Mouse (Mus musculus) macrophage (primary cell): ENCODE results near the gene Pomgnt1. TPM values are rescaled to one million over a fixed set of nuclear protein-coding genes. Genes with fewer than 3 reads are reported as not detected.
A peak's percentile ranks its signal among the peaks of the same experiment; 100 is the strongest.

Source experiments
- H3K27ac ChIP-seq: fragments of 350-480 bp; formaldehyde crosslinking; 2 replicates; pipeline ENCODE4 v1.9.0; 2021
- H3K36me3 ChIP-seq: fragments of 350-480 bp; formaldehyde crosslinking; 2 replicates; pipeline ENCODE4 v1.9.0; 2021; ENCODE audit errors: inconsistent target
- H3K4me3 ChIP-seq: fragments of 350-480 bp; formaldehyde crosslinking; 2 replicates; pipeline ENCODE4 v1.9.0; 2021; ENCODE audit errors: inconsistent target
- H3K79me2 ChIP-seq: fragments of 350-480 bp; formaldehyde crosslinking; 2 replicates; pipeline ENCODE4 v1.9.0; 2021; ENCODE audit errors: inconsistent target
- WGBS: methylation state at CpG from one replicate; pipeline ENCODE4 v1.1.7; 2026; ENCODE audit warnings: inconsistent platforms; ENCODE audit not compliant: missing documents; 5-methylcytosine and 5-hydroxymethylcytosine counted together
- polyA plus RNA-seq: library from polyadenylated mRNA; stranded (reverse); fragments of 250-400 nt; gene quantifications from 3 replicates; pipeline ENCODE4 v1.2.4, GENCODE M21; 2018; ENCODE audit warnings: inconsistent platforms

The Pomgnt1 gene
- polyA plus RNA-seq, 1 experiment from 2014 or later, result 16.6 TPM

DNA sequence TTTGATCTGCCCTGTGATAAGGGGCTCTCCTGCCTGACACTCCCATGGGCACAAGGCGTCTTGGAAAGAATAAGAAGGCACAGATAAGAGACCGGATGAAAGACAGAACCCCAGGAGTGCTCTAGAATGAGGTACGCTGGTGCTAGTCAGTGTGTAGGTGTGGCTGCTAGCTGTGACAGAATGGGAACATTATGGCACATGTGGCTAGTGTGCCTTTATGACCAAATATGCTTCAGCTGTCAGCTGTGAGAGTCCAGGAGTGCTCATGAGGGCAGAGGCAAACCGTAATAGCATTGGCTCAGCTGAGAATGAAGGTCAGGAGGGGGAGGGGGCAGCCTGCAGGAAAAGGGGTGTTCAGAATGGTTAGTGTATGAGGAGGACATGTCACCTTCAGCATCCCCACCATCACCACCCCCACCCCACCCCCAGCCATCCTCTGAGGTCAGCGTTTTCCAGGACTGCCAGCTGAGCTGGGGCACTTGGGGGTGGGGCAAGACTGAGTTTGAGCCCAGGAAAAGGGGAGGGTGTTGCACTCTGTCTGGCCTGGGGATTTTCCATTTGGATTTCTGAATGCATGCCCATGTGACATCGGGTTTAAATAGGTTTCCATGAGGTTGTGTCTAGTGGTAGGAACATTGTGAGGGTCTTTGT lies 51.0 kb downstream of the Pomgnt1 start:
- no peak overlapping the region for H3K27ac ChIP-seq
- no peaks in the 10 kb centered on the region for H3K36me3 ChIP-seq
- H3K4me3 ChIP-seq, result no peak overlapping the region
- H3K79me2 ChIP-seq, result no peaks in the 10 kb centered on the region
- WGBS, result 88% methylated on average over 6 of the region's 6 CpGs

DNA sequence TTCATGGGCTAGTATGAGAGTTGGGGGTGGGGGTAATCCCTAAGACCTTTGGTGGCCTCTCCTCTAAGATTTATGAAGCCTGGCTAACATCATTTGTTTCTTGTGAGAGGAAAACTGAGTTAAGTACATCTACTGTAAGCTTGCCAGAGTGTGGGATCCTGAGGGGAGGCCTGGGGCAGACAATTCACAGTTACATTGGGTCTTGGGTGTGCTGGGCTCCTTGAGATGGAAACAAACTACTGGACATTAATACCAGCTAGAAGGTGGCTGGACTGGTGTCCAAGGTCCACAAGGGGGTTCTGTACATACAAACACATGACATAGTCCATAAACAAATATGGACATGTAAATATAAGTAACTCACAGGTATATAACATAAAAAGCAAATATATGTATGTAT lies 51.5 kb downstream of the Pomgnt1 start:
- no peaks in the 10 kb centered on the region for H3K79me2 ChIP-seq
- no peaks in the 10 kb centered on the region for H3K36me3 ChIP-seq
- no peak overlapping the region for H3K27ac ChIP-seq
- H3K4me3 ChIP-seq, result no peak overlapping the region

DNA sequence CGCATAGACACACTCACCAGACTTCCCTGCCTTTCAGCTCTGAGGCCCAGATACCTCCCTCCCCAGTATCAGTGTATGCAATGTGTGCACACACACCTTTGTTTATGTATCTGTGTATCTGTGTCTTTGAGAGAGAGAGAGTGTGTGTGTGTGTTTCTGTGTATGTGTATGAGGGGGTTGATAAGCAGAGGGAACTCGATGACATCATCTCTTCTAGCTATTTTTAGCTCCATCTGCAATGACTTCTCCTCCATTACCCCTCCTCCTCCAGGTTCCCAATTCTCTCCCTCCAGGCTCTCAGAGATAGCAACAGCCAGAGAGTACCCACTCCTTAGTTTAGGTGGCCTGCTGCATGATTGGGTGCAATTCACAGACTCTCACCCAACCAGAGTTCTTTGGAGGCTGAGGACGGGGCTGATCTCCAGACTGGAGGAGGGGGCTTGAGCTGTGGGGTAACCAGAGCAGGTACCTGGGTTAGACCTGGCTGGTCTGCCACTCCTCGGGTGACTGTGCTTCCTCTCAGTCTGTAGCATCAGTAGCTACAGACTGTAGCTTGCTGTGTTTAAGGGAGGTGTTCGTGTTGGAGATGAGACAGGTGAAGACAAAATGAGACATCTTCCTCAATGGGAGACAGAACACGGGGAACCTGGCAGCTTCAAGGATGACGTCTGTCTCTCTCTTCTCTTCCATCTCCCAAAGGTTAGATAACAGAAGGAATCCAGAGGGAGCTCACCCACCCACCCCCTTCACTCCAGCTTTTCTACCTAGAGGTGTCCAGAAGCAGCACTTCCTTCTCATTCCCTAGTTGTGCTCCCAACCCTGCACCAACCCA lies 52.3 kb downstream of the Pomgnt1 start:
- H3K79me2 ChIP-seq, result no peaks in the 10 kb centered on the region
- H3K4me3 ChIP-seq, result peak overlapping the region; percentile 11; the same call in 1 of the 2 replicates
- peak overlapping the region; percentile 83 for H3K27ac ChIP-seq
- H3K36me3 ChIP-seq, result no peaks in the 10 kb centered on the region
- 27% methylated on average over 7 of the region's 7 CpGs for whole genome bisulfite sequencing

DNA sequence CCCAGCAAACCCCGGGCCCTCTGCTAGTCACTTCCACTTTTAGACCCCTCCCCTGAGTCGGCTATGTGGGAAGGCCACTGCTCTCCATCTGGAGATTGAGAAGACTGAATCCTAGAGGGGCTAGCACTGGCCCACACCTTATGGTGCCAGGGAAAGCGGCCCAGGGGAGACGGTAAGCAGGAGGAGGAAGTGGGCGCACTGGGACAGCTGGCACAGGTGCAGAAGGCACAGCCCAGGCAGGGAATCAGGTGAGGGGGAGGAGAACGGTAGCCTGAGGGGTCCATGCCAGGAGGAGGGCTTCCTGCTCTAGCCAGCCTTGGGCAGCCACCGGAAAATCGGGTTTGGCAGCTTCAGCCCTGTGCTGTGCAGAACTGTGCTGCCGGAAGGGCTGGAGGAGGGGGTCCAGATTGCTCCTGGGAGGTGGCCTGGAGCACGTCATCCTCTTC lies 52.9 kb downstream of the Pomgnt1 start:
- H3K4me3 ChIP-seq, result peak overlapping the region; percentile 11; the same call in 1 of the 2 replicates

DNA sequence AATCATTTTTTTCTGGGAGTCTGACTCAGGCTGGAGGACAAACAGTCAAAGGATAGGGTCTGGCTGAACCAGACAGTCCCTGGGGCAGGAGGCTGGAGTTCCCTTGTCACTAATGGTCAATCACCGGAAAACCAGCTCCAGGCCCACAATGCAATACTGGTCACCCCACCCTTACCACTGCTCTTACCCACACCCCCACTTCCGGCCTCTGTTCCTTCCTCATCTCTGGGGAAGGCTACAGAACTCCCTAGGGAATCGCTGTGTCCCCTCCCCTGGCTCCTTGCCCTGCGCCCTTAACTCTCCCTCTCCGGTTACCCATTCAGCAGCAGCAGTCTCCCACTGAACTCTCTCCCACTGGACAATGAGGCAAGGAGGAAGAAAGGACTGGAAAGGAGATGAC lies 53.5 kb downstream of the Pomgnt1 start:
- H3K36me3 ChIP-seq, result no peaks in the 10 kb centered on the region
- no peaks in the 10 kb centered on the region for H3K79me2 ChIP-seq
- peak overlapping the region; percentile 11; the same call in 1 of the 2 replicates for H3K4me3 ChIP-seq
- 19% methylated on average over 5 of the region's 5 CpGs for WGBS
- peak overlapping the region; percentile 83 for H3K27ac ChIP-seq

More for the DNA sequence above, 52.9 kb downstream of the Pomgnt1 start:
- H3K36me3 ChIP-seq, result no peaks in the 10 kb centered on the region
- peak overlapping the region; percentile 83 for H3K27ac ChIP-seq
- 5% methylated on average over 10 of the region's 10 CpGs for WGBS
- H3K79me2 ChIP-seq, result no peaks in the 10 kb centered on the region

DNA sequence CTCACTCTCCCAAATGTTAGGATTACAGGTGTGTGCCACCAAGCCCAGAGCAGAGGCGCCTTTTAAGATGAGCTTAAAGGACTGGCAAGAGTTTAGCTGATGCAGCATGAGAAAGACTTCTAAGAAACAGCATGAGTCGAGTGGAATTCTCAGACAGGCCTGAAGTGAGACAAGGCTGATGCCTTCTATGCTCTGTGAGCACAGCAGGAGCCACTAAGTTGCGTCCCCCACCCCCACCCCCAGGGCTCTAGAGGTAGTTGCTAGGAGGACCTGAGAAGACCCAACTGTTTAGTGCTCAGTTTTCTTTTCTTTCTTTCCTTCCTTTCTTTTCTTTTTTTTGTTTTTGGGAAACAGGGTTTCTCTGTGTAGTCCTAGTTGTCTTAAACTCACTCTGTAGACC lies 58.4 kb downstream of the Pomgnt1 start:
- H3K4me3 ChIP-seq, result no peak overlapping the region
- 83% methylated on average over 2 of the region's 3 CpGs for WGBS

DNA sequence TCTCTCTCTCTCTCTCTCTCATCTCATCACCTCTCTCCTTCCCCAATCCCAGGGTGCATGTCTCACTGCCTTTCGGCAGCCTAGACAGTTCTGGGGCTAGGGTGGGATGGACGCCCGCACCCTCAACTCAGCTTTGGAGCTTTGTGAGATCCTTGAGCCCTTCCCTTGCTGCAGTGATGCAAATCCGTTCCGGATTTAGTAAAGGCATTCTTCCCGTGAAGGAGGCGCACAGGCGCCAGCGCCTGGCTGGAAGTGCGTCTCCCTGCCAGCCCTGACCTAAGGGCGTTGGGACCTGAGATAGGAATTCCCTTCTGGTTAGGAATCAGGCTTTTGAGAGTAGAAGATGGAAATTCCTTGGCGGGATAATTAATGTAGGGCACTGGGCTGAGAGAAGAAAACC lies 59.1 kb downstream of the Pomgnt1 start:
- Histone ChIP-seq H3K36me3 (no peaks in the 10 kb centered on the region), H3K27ac (no peak overlapping the region), H3K79me2 (no peaks in the 10 kb centered on the region), H3K4me3 (no peak overlapping the region)
- 82% methylated on average over 11 of the region's 12 CpGs for WGBS

More for the DNA sequence above, 58.4 kb downstream of the Pomgnt1 start:
- Histone ChIP-seq H3K36me3 (no peaks in the 10 kb centered on the region), H3K27ac (no peak overlapping the region), H3K79me2 (no peaks in the 10 kb centered on the region)

DNA sequence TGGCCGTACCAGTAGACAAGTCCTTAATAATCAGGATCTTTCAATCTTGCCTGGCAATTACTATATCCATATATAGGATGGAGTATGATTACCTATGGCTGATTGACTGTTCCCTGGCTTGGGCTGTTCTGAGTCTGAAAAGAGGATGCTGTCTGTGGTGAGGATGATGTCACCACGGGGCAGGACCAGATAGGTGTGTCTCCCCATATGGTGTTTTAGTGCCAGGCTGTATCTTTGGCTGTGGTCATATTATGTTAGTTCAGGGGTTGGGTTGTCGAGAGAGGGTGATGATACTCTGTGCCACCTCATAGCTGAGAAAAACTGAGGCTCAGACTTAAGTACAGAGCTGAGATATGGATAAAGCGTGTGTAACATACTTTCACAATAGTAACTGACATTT lies 61.4 kb downstream of the Pomgnt1 start:
- H3K4me3 ChIP-seq, result no peak overlapping the region
- H3K27ac ChIP-seq, result no peak overlapping the region
- H3K79me2 ChIP-seq, result no peaks in the 10 kb centered on the region
- WGBS, result 79% methylated on average over 4 of the region's 4 CpGs
- no peaks in the 10 kb centered on the region for H3K36me3 ChIP-seq

DNA sequence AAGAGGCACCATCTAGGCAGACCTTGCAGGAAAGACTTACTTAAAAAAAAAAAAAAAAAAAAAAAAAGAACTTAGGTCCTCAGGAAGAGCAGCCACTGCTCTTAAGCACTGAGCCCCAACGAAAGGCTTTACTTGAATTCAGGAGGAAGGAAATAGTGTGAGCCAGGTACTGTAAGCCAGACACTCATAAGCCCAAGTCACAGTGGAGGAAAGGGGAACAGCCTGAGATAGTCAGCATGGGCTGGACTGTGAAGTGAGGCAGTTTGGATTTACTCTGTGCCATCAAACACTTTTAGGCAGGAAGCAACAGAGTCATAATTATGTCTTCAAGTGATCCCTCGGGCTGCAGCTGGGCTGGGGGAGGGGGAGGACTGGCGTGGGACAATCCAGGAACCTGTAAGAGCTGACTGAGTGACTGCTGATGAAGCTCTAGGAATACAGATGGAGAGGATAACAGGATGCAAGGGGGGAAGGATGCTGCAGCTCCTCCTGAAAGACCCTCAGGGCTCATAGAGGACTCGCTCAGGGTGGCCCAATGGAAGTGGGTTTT lies 68.7 kb downstream of the Pomgnt1 start:
- Histone ChIP-seq H3K79me2 (no peaks in the 10 kb centered on the region), H3K27ac (no peak overlapping the region), H3K36me3 (no peaks in the 10 kb centered on the region), H3K4me3 (no peak overlapping the region)
- WGBS, result 21% methylated on average over 4 of the region's 4 CpGs

DNA sequence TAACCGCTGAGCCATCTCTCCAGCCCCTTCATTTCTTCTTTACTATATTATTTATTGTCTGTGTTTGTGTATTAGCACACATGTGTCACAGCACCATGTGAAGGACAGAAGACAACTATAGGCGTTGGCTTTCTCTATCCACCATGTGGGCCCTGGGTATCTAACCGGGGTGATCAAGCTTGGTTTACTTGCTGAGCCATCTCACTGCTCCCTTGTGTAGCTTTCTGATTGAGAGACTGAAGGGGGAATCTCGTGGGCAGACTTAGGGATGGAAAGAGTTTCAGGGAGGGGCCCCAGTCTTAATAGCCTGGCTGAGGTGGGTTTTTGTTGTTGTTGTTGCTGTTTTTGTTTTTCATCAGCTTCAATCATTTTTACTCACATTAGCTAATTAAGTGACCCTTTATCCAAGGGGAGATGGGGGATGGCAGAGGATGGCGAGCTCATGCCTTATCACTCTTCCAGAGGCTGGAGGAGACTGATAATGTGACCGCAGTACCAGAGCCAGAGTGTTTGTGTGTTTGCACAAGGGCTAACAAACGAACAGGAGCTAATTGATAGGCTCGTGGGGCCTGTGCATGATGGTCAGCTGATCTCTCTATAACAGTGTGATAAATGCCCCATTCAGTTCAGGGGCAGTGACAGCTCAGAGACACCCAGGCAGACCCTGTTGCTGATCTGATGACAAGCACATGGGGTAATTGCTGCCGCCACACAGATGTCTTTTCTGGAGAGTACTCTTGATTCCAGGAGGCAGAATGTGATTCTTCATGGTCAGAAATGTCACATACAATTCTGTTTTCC lies 70.1 kb downstream of the Pomgnt1 start:
- no peak overlapping the region for H3K4me3 ChIP-seq
- no peak overlapping the region for H3K27ac ChIP-seq
- no peaks in the 10 kb centered on the region for H3K79me2 ChIP-seq
- WGBS, result 95% methylated on average over 9 of the region's 9 CpGs
- no peaks in the 10 kb centered on the region for H3K36me3 ChIP-seq

DNA sequence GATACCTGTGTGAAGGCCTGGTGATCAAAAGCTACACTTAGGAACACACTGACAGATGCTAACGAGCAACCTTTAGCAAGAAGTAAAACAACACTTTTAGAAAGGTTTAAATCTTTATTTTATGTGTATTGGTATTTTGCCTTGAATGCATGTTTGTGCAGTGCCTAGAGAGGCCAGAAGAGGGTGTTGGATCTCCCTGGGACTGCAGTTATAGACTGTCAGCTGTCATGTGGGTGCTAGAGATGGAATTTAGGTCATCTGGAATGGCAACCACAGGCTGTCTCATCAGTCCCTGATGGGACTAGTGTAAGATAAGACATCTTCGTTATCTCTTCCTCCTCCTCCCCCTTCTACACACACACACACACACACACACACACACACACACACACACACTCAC lies 74.8 kb downstream of the Pomgnt1 start:
- Histone ChIP-seq H3K36me3 (no peaks in the 10 kb centered on the region), H3K79me2 (no peaks in the 10 kb centered on the region), H3K4me3 (no peak overlapping the region), H3K27ac (no peak overlapping the region)
- 82% methylated on average over 2 of the region's 2 CpGs for WGBS

DNA sequence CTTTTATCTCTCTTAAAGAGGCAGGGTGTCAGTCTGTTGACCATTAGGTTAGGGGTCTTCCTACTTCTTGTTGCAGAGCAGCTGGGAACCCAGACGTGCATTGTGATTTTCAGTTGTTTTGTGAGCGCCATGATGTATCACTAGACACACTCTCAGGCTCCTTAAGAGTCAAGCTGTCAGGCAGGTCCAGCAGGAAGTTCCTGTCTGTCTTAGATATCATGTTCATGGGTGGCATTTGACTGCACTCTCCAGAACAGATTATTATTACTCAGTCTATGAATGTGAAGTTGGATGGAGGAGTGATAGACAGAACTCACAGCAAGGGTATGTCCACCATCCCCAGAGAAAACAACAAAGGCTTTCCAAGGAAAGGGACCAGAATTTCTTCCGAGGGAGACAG lies 80.8 kb downstream of the Pomgnt1 start:
- no peak overlapping the region for H3K27ac ChIP-seq
- H3K36me3 ChIP-seq, result no peaks in the 10 kb centered on the region
- 93% methylated on average over 3 of the region's 3 CpGs for WGBS
- no peaks in the 10 kb centered on the region for H3K79me2 ChIP-seq
- no peak overlapping the region for H3K4me3 ChIP-seq

DNA sequence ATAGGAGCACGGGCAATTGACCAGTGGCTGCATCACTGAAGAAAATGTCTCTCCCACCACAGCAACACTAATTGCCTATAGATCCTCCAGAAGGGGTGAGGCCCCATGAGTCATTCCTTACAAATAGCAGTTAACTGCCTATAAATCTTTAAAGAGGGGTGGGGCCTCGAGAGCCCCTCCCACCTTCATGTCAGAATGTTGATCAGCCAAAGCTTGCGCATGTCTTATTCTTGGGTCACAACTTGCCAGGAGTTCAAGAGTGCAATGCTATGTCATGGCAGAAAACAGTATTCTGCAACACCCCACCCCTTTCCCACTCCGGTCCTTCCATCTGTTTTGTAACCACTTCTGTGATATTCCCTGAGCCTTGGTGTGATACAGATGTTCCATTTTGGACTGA lies 82.9 kb downstream of the Pomgnt1 start:
- no peaks in the 10 kb centered on the region for H3K79me2 ChIP-seq
- WGBS, result 84% methylated on average over 4 of the region's 4 CpGs
- no peaks in the 10 kb centered on the region for H3K36me3 ChIP-seq
- H3K4me3 ChIP-seq, result no peak overlapping the region
- H3K27ac ChIP-seq, result no peak overlapping the region

DNA sequence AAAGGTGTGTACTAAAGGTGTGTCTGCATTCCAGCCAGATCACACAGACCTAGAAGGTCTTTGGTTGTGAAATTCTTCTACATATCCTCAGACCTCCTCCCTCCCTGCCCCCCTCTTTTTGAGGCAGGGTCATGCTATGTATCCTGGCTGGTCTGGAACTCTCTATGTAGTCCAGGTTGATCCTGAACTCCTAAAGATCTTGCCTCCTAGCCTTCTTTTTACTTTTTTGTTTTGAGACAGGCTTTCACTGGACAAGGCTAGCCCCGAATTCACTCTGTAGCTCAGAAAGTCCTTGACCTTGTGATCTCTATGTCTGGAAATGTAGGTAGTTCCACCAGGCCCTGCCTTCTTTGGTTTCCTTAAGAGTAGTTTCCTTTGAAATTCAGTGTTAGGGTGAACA lies 85.3 kb downstream of the Pomgnt1 start:
- Histone ChIP-seq H3K27ac (no peak overlapping the region), H3K36me3 (no peaks in the 10 kb centered on the region), H3K4me3 (no peak overlapping the region), H3K79me2 (no peaks in the 10 kb centered on the region)
- WGBS, result 100% methylated on average over 1 of the region's 1 CpGs
